Mouse (Mus musculus) 416B (cell line): ENCODE data around the gene Sepsecs.

ENCODE experiments used
- DNase-seq: peaks from one replicate; pipeline ENCODE4 v3.0.0; 2011; ENCODE audit warnings: low read depth

Gene Sepsecs

GRCm38 (mm10) chr5:52643947-52644840 lies 25.3 kb downstream of the Sepsecs start:
- no peak for DNase-seq

- no peak for DNase-seq
Observed at GRCm38 (mm10) chr5:52641736-52642135, 27.8 kb downstream of the Sepsecs start.

GRCm38 (mm10) chr5:52638916-52639315 lies 30.6 kb downstream of the Sepsecs start:
- DNase-seq: peak; percentile 70

GRCm38 (mm10) chr5:52638006-52638405 lies 31.5 kb downstream of the Sepsecs start:
- DNase-seq: no peak

GRCm38 (mm10) chr5:52636923-52637322 lies 32.6 kb downstream of the Sepsecs start:
- DNase-seq: no peak

- DNase-seq: peak; percentile 78
Observed at GRCm38 (mm10) chr5:52636025-52636755, 33.3 kb downstream of the Sepsecs start.

GRCm38 (mm10) chr5:52634017-52634416 lies 35.5 kb downstream of the Sepsecs start:
- DNase-seq: peak; percentile 58

- peak; percentile 88 for DNase-seq
Observed at GRCm38 (mm10) chr5:52630541-52630940, 39.0 kb downstream of the Sepsecs start.

- no peak for DNase-seq
Observed at GRCm38 (mm10) chr5:52629214-52629613, 40.3 kb downstream of the Sepsecs start.

- DNase-seq: no peak
Observed at GRCm38 (mm10) chr5:52628783-52629182, 40.7 kb downstream of the Sepsecs start.

GRCm38 (mm10) chr5:52627713-52628112 lies 41.8 kb downstream of the Sepsecs start:
- no peak for DNase-seq

GRCm38 (mm10) chr5:52626092-52626491 lies 43.4 kb downstream of the Sepsecs start:
- DNase-seq: no peak

GRCm38 (mm10) chr5:52624956-52625355 lies 44.6 kb downstream of the Sepsecs start:
- no peak for DNase-seq

- DNase-seq: no peak
Observed at GRCm38 (mm10) chr5:52623099-52623498, 46.4 kb downstream of the Sepsecs start.

GRCm38 (mm10) chr5:52618348-52619270 lies 50.9 kb downstream of the Sepsecs start:
- DNase-seq: no peak

- DNase-seq: no peak
Observed at GRCm38 (mm10) chr5:52617711-52618347, 51.7 kb downstream of the Sepsecs start.

- peak; percentile 24 for DNase-seq
Observed at GRCm38 (mm10) chr5:52616549-52616948, 53.0 kb downstream of the Sepsecs start.

- no peak for DNase-seq
Observed at GRCm38 (mm10) chr5:52615421-52615820, 54.1 kb downstream of the Sepsecs start.

GRCm38 (mm10) chr5:52614686-52615085 lies 54.8 kb downstream of the Sepsecs start:
- no peak for DNase-seq

GRCm38 (mm10) chr5:52612776-52613175 lies 56.7 kb downstream of the Sepsecs start:
- DNase-seq: no peak

- no peak for DNase-seq
Observed at GRCm38 (mm10) chr5:52611315-52611895, 58.1 kb downstream of the Sepsecs start.
